Mouse (Mus musculus) brain, embryonic 14.5 days (tissue): ENCODE measurements around the gene Exosc10.

Experiments used
- CTCF ChIP-seq: fragments of 200-500 bp; IDR thresholded peaks from 2 replicates; pipeline ENCODE4 v1.5.1; 2012; ENCODE audit warnings: inconsistent platforms, mild to moderate bottlenecking, moderate library complexity, borderline replicate concordance; ENCODE audit not compliant: insufficient read depth, insufficient read length; ENCODE audit errors: extremely low read depth
- POLR2A ChIP-seq: fragments of 200-500 bp; IDR thresholded peaks from 2 replicates; pipeline ENCODE4 v1.6.1; 2012; ENCODE audit warnings: mild to moderate bottlenecking, inconsistent platforms, borderline replicate concordance; ENCODE audit not compliant: poor library complexity, insufficient read depth, insufficient read length, severe bottlenecking; ENCODE audit errors: extremely low read depth

GRCm38 (mm10) chr4:148595916-148596315 is 37.7 kb downstream of the Exosc10 start:
- TF ChIP-seq CTCF (no peak), POLR2A (no peak)
